Comparison of ENCODE assay signal across 9 mouse cellular contexts in genomic region chr8:61274602-61275462, GRCm38 (mm10). TPM values are rescaled to one million over a fixed set of nuclear protein-coding genes. Genes with fewer than 3 reads are reported as not detected.
A peak's percentile ranks its signal among the peaks of the same experiment; 100 is the strongest.
DNase-seq lines count a peak whose midpoint lies in the region; ATAC-seq and TF ChIP-seq lines count a peak whose summit lies in the region.
"Had no signal": no experiment of that assay in that cellular context is flagged by ENCODE, and none has a peak within 500 bp of the region (broad histone marks: within the 10 kb centered on the region; RNA-seq: fewer than 3 reads in every experiment).

No protein-coding gene starts in this region.

- H3K4me1 ChIP-seq in heart, embryonic 10.5 days: peaks cover 53% of the 10 kb centered on the region
- peaks cover 49% of the 10 kb centered on the region for H3K4me1 ChIP-seq in kidney, postnatal 0 days (replicated peaks; ENCODE audit: insufficient read depth, low read length)
- H3K4me1 ChIP-seq in midbrain, embryonic 16.5 days (ENCODE audit: control insufficient read depth, insufficient read depth, low read length): peaks cover 23% of the 10 kb centered on the region

- H3K27me3 ChIP-seq in heart, embryonic 10.5 days (ENCODE audit: insufficient read depth, poor library complexity, severe bottlenecking): no peaks in the 10 kb centered on the region
- H3K27me3 ChIP-seq in kidney, postnatal 0 days (ENCODE audit: insufficient read depth, low read length): no peaks in the 10 kb centered on the region
- H3K27me3 ChIP-seq in midbrain, embryonic 16.5 days (ENCODE audit: control insufficient read depth, insufficient read depth, low read depth, low read length): no peaks in the 10 kb centered on the region

- H3K36me3 ChIP-seq in heart, embryonic 10.5 days: no peaks in the 10 kb centered on the region
- H3K36me3 ChIP-seq in kidney, postnatal 0 days (ENCODE audit: insufficient read depth, low read length): no peaks in the 10 kb centered on the region
- no peaks in the 10 kb centered on the region for H3K36me3 ChIP-seq in midbrain, embryonic 16.5 days (ENCODE audit: control insufficient read depth, insufficient read depth, low read length)

- no peak for TF ChIP-seq CTCF in layer of hippocampus, adult 2 months (conservative IDR thresholded peaks at IDR 0.05)
- TF ChIP-seq CTCF in kidney, postnatal 0 days (IDR thresholded peaks at IDR 0.05; ENCODE audit: low read depth): no peak

- DNase-seq in layer of hippocampus, adult 2 months (ENCODE audit: low spot score in 2 of 2): no peak
- no peak for DNase-seq in layer of hippocampus, adult 8-10 months (ENCODE audit: low spot score in 2 of 2)
- DNase-seq in heart, embryonic 10.5 days (ENCODE audit: low spot score): no peak
- peak; percentile 81 for DNase-seq in kidney, postnatal 0 days (ENCODE audit: low spot score)
- DNase-seq in right cerebral cortex, postnatal 10 days (ENCODE audit: low spot score in 2 of 2): no peak
- no peak for DNase-seq in c-Kit-positive CD71-positive TER-119-positive erythroid progenitor cells, embryonic 14.5 days (ENCODE audit: low spot score)

- peak; percentile 83 for ATAC-seq in kidney, postnatal 0 days (replicated peaks; ENCODE audit: low FRiP score, low read depth)
- ATAC-seq in midbrain, embryonic 16.5 days: 0 out of 2 replicates have a peak, but pooled peaks have one; percentile 29
- ATAC-seq in erythroid progenitor cell, adult 5-6 weeks (replicated peaks; ENCODE audit: low FRiP score, poor library complexity, severe bottlenecking): no peak

- no peak overlapping the region for H3K4me2 ChIP-seq in kidney, postnatal 0 days (ENCODE audit: low read length)
- no peak overlapping the region for H3K4me2 ChIP-seq in midbrain, embryonic 16.5 days (ENCODE audit: low read length)

- no peaks in the 10 kb centered on the region for H3K9me3 ChIP-seq in heart, embryonic 10.5 days
- no peaks in the 10 kb centered on the region for H3K9me3 ChIP-seq in kidney, postnatal 0 days (replicated peaks; ENCODE audit: low read length)
- no peaks in the 10 kb centered on the region for H3K9me3 ChIP-seq in midbrain, embryonic 16.5 days (replicated peaks; ENCODE audit: control insufficient read depth, low read length, poor library complexity, severe bottlenecking)

- H3K4me3 ChIP-seq in layer of hippocampus, adult 2 months: no peak overlapping the region
- H3K4me3 ChIP-seq in heart, embryonic 10.5 days: no peak overlapping the region
- no peak overlapping the region for H3K4me3 ChIP-seq in kidney, postnatal 0 days (replicated peaks; ENCODE audit: low read depth, low read length)
- no peak overlapping the region for H3K4me3 ChIP-seq in midbrain, embryonic 16.5 days (ENCODE audit: low read depth, low read length)

- H3K9ac ChIP-seq in kidney, postnatal 0 days (ENCODE audit: low read depth, low read length): no peak overlapping the region
- H3K9ac ChIP-seq in midbrain, embryonic 16.5 days (ENCODE audit: low read depth, low read length): no peak overlapping the region
- H3K9ac ChIP-seq: liver, embryonic 14.5 days had no signal

- peak overlapping the region; percentile 32; the same call in 1 of the 2 replicates for H3K27ac ChIP-seq in layer of hippocampus, adult 2 months
- H3K27ac ChIP-seq in heart, embryonic 10.5 days: peak overlapping the region; percentile 67; the same call in 1 of the 2 replicates
- peak overlapping the region; percentile 81 for H3K27ac ChIP-seq in kidney, postnatal 0 days
- no peak overlapping the region for H3K27ac ChIP-seq in midbrain, embryonic 16.5 days (ENCODE audit: low read length)
- H3K27ac ChIP-seq: liver, embryonic 14.5 days had no signal

- WGBS in heart, embryonic 10.5 days: 32% methylated on average over 10 of the region's 10 CpGs
- 22% methylated on average over 10 of the region's 10 CpGs for WGBS in kidney, postnatal 0 days
- 39% methylated on average over 10 of the region's 10 CpGs for WGBS in midbrain, embryonic 16.5 days

RNA-seq across cellular contexts. Expression of gene Sh3rf1, which starts 51.2 kb away (rescaled TPM):
- 10 to 100 TPM; 66.7 to 67.5 TPM for total RNA-seq in layer of hippocampus, adult 2 months (2021)
- total RNA-seq in layer of hippocampus, adult 8-10 months (2022): 10 to 100 TPM; 55.7 to 63.8 (median 58.6) TPM
- 5.6 and 8.4 TPM in 2 replicates for polyA plus RNA-seq in heart, embryonic 10.5 days (2016; fragmentation: Nextera tagmentation; extraction: Ambion mirVana)
- polyA plus RNA-seq in kidney, postnatal 0 days (2015; fragmentation: Nextera tagmentation; extraction: Ambion mirVana): 18.1 and 21.8 TPM in 2 replicates
- polyA plus RNA-seq in midbrain, embryonic 16.5 days (2015; fragmentation: Nextera tagmentation; extraction: Ambion mirVana): 32.1 and 34.7 TPM in 2 replicates
- total RNA-seq in erythroid progenitor cell, adult 5-6 weeks (2015; ENCODE audit: low replicate concordance): not detected in 2 replicates
- 2.8 TPM in 1 of 2 replicates, not detected in the other for total RNA-seq in erythroid progenitor cell, adult 5-6 weeks (2017; ENCODE audit: low replicate concordance)

Comparison
In these comparisons a context has a peak if more than half of its experiments do, and no peak if none do; other contexts are left out.
1. RNA of gene Sh3rf1, which starts 51.2 kb away (total RNA-seq): 66.7 to 67.5 TPM in layer of hippocampus, adult 2 months and 55.7 to 63.8 TPM in layer of hippocampus, adult 8-10 months; 2.8 TPM in erythroid progenitor cell, adult 5-6 weeks; every median in the first group is over 10 times any median in the second.